Mouse (Mus musculus) frontal cortex, adult 2 months (tissue): ENCODE measurements at regions not wholly inside any gene's neighbourhood (a gene's known extent, or its start where the extent isn't known, plus 50 kb on each side); places are given as distances from the start of the nearest gene placed in this dataset.
A peak's percentile ranks its signal among the peaks of the same experiment; 100 is the strongest.

Source experiments
- DNase-seq, 2 experiments: peaks; one replicate each; pipeline ENCODE4 v3.0.0; 2022; ENCODE audit warnings: low spot score in 1 of 2; ENCODE audit errors: extremely low spot score in 1 of 2

DNA sequence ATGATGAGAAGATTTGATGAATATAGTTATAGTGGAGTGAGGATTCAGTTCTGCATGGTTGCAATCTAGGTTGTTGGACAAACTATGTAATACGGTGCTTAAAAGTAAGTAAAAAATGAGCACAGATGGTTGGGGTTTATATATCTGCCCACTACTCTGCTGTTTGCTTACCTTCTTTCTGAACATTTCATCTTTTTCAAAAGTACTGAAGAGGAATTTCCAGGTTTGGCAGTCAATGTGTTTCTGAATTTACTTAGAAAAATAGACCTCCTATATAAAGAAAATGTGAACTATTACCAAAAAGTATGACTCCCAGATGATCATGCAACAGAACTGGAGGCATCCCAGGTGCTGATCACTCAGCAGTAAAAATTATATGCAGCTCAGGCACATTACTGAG, 878.3 kb downstream of the Plod2 start:
- peak in 1 of 2 experiments; percentile 23 for DNase-seq

DNA sequence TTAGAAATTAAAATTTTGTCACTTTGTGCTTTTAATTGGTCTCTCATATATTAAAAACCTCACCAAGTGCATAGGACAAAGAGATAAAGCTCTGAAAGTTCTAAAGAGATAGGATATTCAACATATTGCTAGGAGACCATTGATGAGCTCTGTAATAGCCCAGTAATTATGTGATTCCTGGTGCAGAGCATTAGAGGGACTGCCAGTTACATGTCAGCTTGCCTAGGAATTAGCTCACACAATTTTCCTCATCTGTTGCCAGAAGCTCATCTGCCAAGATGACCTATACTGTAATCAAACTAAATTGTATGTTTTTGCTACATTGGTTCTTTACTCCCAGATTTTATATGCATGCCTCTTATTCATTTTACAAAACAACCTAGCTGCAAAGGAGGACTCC, 890.3 kb downstream of the Plod2 start:
- DNase-seq, result no peak

DNA sequence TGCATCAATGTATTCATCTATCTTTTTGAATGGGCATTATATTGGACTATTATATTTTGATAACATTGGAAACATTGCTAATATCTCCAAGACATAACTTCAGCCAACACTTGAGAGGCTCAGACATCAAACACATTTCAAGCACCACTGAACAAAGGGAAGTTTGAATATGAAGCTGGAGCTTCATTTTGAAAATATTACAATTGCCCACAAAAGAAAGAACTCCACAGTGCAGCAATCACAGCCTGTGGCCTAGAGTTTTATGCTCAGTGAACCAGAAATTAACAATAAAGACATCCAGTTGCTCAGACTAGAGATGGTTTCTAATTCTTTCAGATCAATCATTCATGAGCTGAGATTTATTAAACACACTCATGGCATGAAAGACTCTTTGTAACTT, 916.7 kb downstream of the Plod2 start:
- DNase-seq, result no peak
